Mouse (Mus musculus) heart, embryonic 16.5 days (tissue): ENCODE results near the gene Cavin1. TPM values are rescaled to one million over a fixed set of nuclear protein-coding genes. Genes with fewer than 3 reads are reported as not detected.

ENCODE experiments used
- ATAC-seq: fragments of 200-750 bp; cut with Nextera tagmentation; replicated peaks from 2 replicates; pipeline ENCODE4 v1.8.0; 2017; ENCODE audit warnings: moderate number of reproducible peaks; ENCODE audit not compliant: insufficient read depth, low FRiP score; ENCODE audit errors: extremely low read depth
- H3K27ac ChIP-seq: fragments of 300-500 bp; sonication (generic); 2 replicates; pipeline ENCODE4 v1.5.1; 2014; ENCODE audit warnings: mild to moderate bottlenecking, low read length, control low read depth, moderate library complexity
- H3K27me3 ChIP-seq: fragments of 300-500 bp; sonication (generic); 2 replicates; pipeline ENCODE4 v1.6.1; 2014; ENCODE audit warnings: low read length, mixed read lengths; ENCODE audit not compliant: control insufficient read depth, insufficient read depth
- H3K36me3 ChIP-seq: fragments of 300-500 bp; sonication (generic); 2 replicates; pipeline ENCODE4 v1.6.1; 2014; ENCODE audit not compliant: control insufficient read depth, insufficient read depth
- H3K4me1 ChIP-seq: fragments of 300-500 bp; sonication (generic); 2 replicates; pipeline ENCODE4 v1.6.1; 2014; ENCODE audit warnings: low read length, mixed read lengths; ENCODE audit not compliant: control insufficient read depth, insufficient read depth
- H3K4me2 ChIP-seq: fragments of 300-500 bp; sonication (generic); 2 replicates; pipeline ENCODE4 v1.6.1; 2014; ENCODE audit warnings: low read depth, mild to moderate bottlenecking, control low read depth, low read length
- H3K4me3 ChIP-seq: fragments of 300-500 bp; sonication (generic); 2 replicates; pipeline ENCODE4 v1.5.1; 2014; ENCODE audit warnings: mild to moderate bottlenecking, control low read depth, low read length
- H3K9ac ChIP-seq: fragments of 300-500 bp; sonication (generic); 2 replicates; pipeline ENCODE4 v1.6.1; 2014; ENCODE audit warnings: low read length, control low read depth
- H3K9me3 ChIP-seq: fragments of 300-500 bp; sonication (generic); replicated peaks from 2 replicates; pipeline ENCODE4 v1.6.1; 2016; ENCODE audit warnings: low read length; ENCODE audit not compliant: control insufficient read depth
- WGBS: fragments of 180-500 bp; shearing (Covaris S2); extraction: QIAGEN DNeasy Blood & Tissue Kit; methylation state at CpG from one replicate; pipeline ENCODE4 v1.1.7; 2014; 5-methylcytosine and 5-hydroxymethylcytosine counted together
- polyA plus RNA-seq: library from polyadenylated mRNA; unstranded; fragments of >200 nt; fragmentation: Nextera tagmentation; extraction: Ambion mirVana; gene quantifications from 2 replicates; pipeline ENCODE4 v1.2.1, GENCODE M21; 2015

The Cavin1 gene
- polyA plus RNA-seq, 1 experiment from 2014 or later: 428 TPM

GRCm38 (mm10) chr11:100971455-100971854 is 768 bp upstream of the Cavin1 start:
- Histone ChIP-seq H3K4me3 (no peak overlapping the region), H3K4me2 (peak overlapping the region; percentile 76), H3K27me3 (no peaks in the 10 kb centered on the region), H3K9ac (peak overlapping the region; percentile 99), H3K4me1 (peaks cover 23% of the 10 kb centered on the region), H3K9me3 (no peaks in the 10 kb centered on the region), H3K27ac (peak overlapping the region; percentile 98), H3K36me3 (peaks cover 1% of the 10 kb centered on the region; the same call in 1 of the 2 replicates)
- ATAC-seq: no peak
- WGBS: 66% methylated on average over 10 of the region's 10 CpGs

GRCm38 (mm10) chr11:100969744-100970556 is 737 bp downstream of the Cavin1 start:
- under 1% methylated on average over 65 of the region's 65 CpGs for WGBS
- Histone ChIP-seq H3K27ac (peak overlapping the region; percentile 98), H3K4me2 (peak overlapping the region; percentile 76), H3K4me1 (peaks cover 36% of the 10 kb centered on the region), H3K4me3 (peak overlapping the region; percentile 81), H3K9ac (peak overlapping the region; percentile 99), H3K36me3 (peaks cover 4% of the 10 kb centered on the region; the same call in 1 of the 2 replicates), H3K9me3 (no peaks in the 10 kb centered on the region), H3K27me3 (no peaks in the 10 kb centered on the region)
- ATAC-seq: peak; percentile 53

GRCm38 (mm10) chr11:100969189-100969743 is 1.4 kb downstream of the Cavin1 start:
- H3K4me1 ChIP-seq: peaks cover 42% of the 10 kb centered on the region

GRCm38 (mm10) chr11:100968501-100968900 is 2.2 kb downstream of the Cavin1 start:
- Histone ChIP-seq H3K4me1 (peaks cover 50% of the 10 kb centered on the region), H3K4me3 (peak overlapping the region; percentile 81), H3K27ac (peak overlapping the region; percentile 98), H3K4me2 (peak overlapping the region; percentile 76), H3K9ac (peak overlapping the region; percentile 99), H3K27me3 (no peaks in the 10 kb centered on the region), H3K9me3 (no peaks in the 10 kb centered on the region), H3K36me3 (peaks cover 12% of the 10 kb centered on the region)
- ATAC-seq: no peak
- WGBS: 41% methylated on average over 5 of the region's 5 CpGs

More at GRCm38 (mm10) chr11:100969189-100969743, 1.4 kb downstream of the Cavin1 start:
- H3K27ac ChIP-seq: peak overlapping the region; percentile 98
- H3K4me2 ChIP-seq: peak overlapping the region; percentile 76
- H3K9me3 ChIP-seq: no peaks in the 10 kb centered on the region
- 3% methylated on average over 35 of the region's 35 CpGs for WGBS
- H3K4me3 ChIP-seq: peak overlapping the region; percentile 81
- H3K9ac ChIP-seq: peak overlapping the region; percentile 99
- H3K27me3 ChIP-seq: no peaks in the 10 kb centered on the region
- peaks cover 8% of the 10 kb centered on the region for H3K36me3 ChIP-seq
- ATAC-seq: no peak

- Histone ChIP-seq H3K27ac (peak overlapping the region; percentile 98), H3K4me2 (peak overlapping the region; percentile 76), H3K4me3 (peak overlapping the region; percentile 81), H3K36me3 (peaks cover 12% of the 10 kb centered on the region), H3K4me1 (peaks cover 55% of the 10 kb centered on the region), H3K27me3 (no peaks in the 10 kb centered on the region), H3K9ac (peak overlapping the region; percentile 99), H3K9me3 (no peaks in the 10 kb centered on the region)
- WGBS: 42% methylated on average over 5 of the region's 5 CpGs
- no peak for ATAC-seq
These were observed 2.7 kb downstream of the Cavin1 start for GRCm38 (mm10) chr11:100967881-100968420.

- 14% methylated on average over 5 of the region's 5 CpGs for WGBS
- Histone ChIP-seq H3K36me3 (peaks cover 12% of the 10 kb centered on the region), H3K27me3 (no peaks in the 10 kb centered on the region), H3K9me3 (no peaks in the 10 kb centered on the region), H3K4me1 (peaks cover 61% of the 10 kb centered on the region), H3K9ac (peak overlapping the region; percentile 99), H3K4me3 (peak overlapping the region; percentile 81), H3K4me2 (peak overlapping the region; percentile 76), H3K27ac (peak overlapping the region; percentile 98)
- no peak for ATAC-seq
These were observed 3.3 kb downstream of the Cavin1 start for GRCm38 (mm10) chr11:100967376-100967775.

- Histone ChIP-seq H3K4me3 (peak overlapping the region; percentile 81), H3K4me1 (peaks cover 62% of the 10 kb centered on the region), H3K36me3 (peaks cover 12% of the 10 kb centered on the region), H3K27me3 (no peaks in the 10 kb centered on the region), H3K27ac (peak overlapping the region; percentile 98), H3K9ac (peak overlapping the region; percentile 99), H3K9me3 (no peaks in the 10 kb centered on the region), H3K4me2 (peak overlapping the region; percentile 76)
- ATAC-seq: no peak
- 29% methylated on average over 6 of the region's 6 CpGs for WGBS
These were observed 4.9 kb downstream of the Cavin1 start for GRCm38 (mm10) chr11:100965760-100966159.

GRCm38 (mm10) chr11:100964901-100965542 is 5.7 kb downstream of the Cavin1 start:
- Histone ChIP-seq H3K36me3 (peaks cover 12% of the 10 kb centered on the region), H3K9me3 (no peaks in the 10 kb centered on the region), H3K27me3 (no peaks in the 10 kb centered on the region), H3K4me1 (peaks cover 70% of the 10 kb centered on the region), H3K9ac (peak overlapping the region; percentile 99), H3K27ac (peak overlapping the region; percentile 98), H3K4me2 (peak overlapping the region; percentile 76), H3K4me3 (no peak overlapping the region)
- ATAC-seq: no peak
- WGBS: 73% methylated on average over 6 of the region's 6 CpGs
